Mouse (Mus musculus): Measurements from ENCODE around the gene Sos2.
"Not testable (repeated sequence)": the region's sequence is repeated elsewhere in the genome, so short reads cannot be mapped to it uniquely, and the experiment has no call there.

The Sos2 gene

GRCm38 (mm10) chr12:69676157-69676556, 5.5 kb downstream of the Sos2 start:
- in situ Hi-C loops (cut with MboI, MseI) = no loop called here

GRCm38 (mm10) chr12:69674576-69675537, 6.8 kb downstream of the Sos2 start:
- in situ Hi-C loops (cut with MboI, MseI) = no loop called here

GRCm38 (mm10) chr12:69674176-69674575, 7.5 kb downstream of the Sos2 start:
- in situ Hi-C loops (cut with MboI, MseI) = no loop called here

- in situ Hi-C loops (cut with MboI, MseI) = no loop called here
Measured at GRCm38 (mm10) chr12:69666721-69667120, 14.9 kb downstream of the Sos2 start.

- in situ Hi-C loops (cut with MboI, MseI) = no loop called here
Measured at GRCm38 (mm10) chr12:69661658-69662057, 20.0 kb downstream of the Sos2 start.

GRCm38 (mm10) chr12:69653973-69654372, 27.7 kb downstream of the Sos2 start:
- in situ Hi-C loops (cut with MboI, MseI) = not testable (repeated sequence)

- in situ Hi-C loops (cut with MboI, MseI) = no loop called here
Measured at GRCm38 (mm10) chr12:69649511-69649910, 32.1 kb downstream of the Sos2 start.

- in situ Hi-C loops (cut with MboI, MseI) = no loop called here
Measured at GRCm38 (mm10) chr12:69645821-69646616, 35.6 kb downstream of the Sos2 start.

- in situ Hi-C loops (cut with MboI, MseI) = no loop called here
Measured at GRCm38 (mm10) chr12:69644877-69645276, 36.8 kb downstream of the Sos2 start.

- in situ Hi-C loops (cut with MboI, MseI) = no loop called here
Measured at GRCm38 (mm10) chr12:69642877-69643276, 38.8 kb downstream of the Sos2 start.

GRCm38 (mm10) chr12:69634761-69635160, 46.9 kb downstream of the Sos2 start:
- in situ Hi-C loops (cut with MboI, MseI) = no loop called here

GRCm38 (mm10) chr12:69618590-69618989, 63.1 kb downstream of the Sos2 start:
- in situ Hi-C loops (cut with MboI, MseI) = not testable (repeated sequence)

GRCm38 (mm10) chr12:69604367-69604766, 77.3 kb downstream of the Sos2 start:
- in situ Hi-C loops (cut with MboI, MseI) = no loop called here

- in situ Hi-C loops (cut with MboI, MseI) = no loop called here
Measured at GRCm38 (mm10) chr12:69597446-69597845, 84.2 kb downstream of the Sos2 start.

- in situ Hi-C loops (cut with MboI, MseI) = no loop called here
Measured at GRCm38 (mm10) chr12:69593130-69593529, 88.5 kb downstream of the Sos2 start.

GRCm38 (mm10) chr12:69583270-69583629, 98.4 kb downstream of the Sos2 start:
- in situ Hi-C loops (cut with MboI, MseI) = no loop called here

- in situ Hi-C loops (cut with MboI, MseI) = no loop called here
Measured at GRCm38 (mm10) chr12:69582613-69583269, 98.9 kb downstream of the Sos2 start, which contains the start of gene Vcpkmt. Vcpkmt (minus strand) TSS chr12:69583028.

- in situ Hi-C loops (cut with MboI, MseI) = no loop called here
Measured at GRCm38 (mm10) chr12:69582216-69582612, 99.4 kb downstream of the Sos2 start.

GRCm38 (mm10) chr12:69579623-69580022, 102.0 kb downstream of the Sos2 start:
- in situ Hi-C loops (cut with MboI, MseI) = loop anchor here (5.0 kb wide), 4 partner anchors 37 to 222 kb away; partner anchors contain the start of gene Nemf (in 2 of the 2)

- in situ Hi-C loops (cut with MboI, MseI) = loop anchor here (5.0 kb wide), 4 partner anchors 34 to 219 kb away; partner anchors contain the start of gene Nemf (in 2 of the 2)
Measured at GRCm38 (mm10) chr12:69576120-69576627, 105.5 kb downstream of the Sos2 start.

All from T-helper 17 cell (primary cell).